Mouse (Mus musculus): ENCODE results near the gene Fgfr2. TPM values are rescaled to one million over a fixed set of nuclear protein-coding genes. Genes with fewer than 3 reads are reported as not detected.

Fgfr2 gene
- polyA plus RNA-seq, 2 experiments from 2014 or later, result not detected

GRCm38 (mm10) chr7:130640681-130641080 is 2482.5 kb downstream of the Fgfr2 start:
- no peak for ATAC-seq

GRCm38 (mm10) chr7:130637811-130638210 is 2485.3 kb downstream of the Fgfr2 start:
- no peak for ATAC-seq

GRCm38 (mm10) chr7:130636902-130637301 is 2486.2 kb downstream of the Fgfr2 start:
- no peak for ATAC-seq

GRCm38 (mm10) chr7:130636274-130636673 is 2486.9 kb downstream of the Fgfr2 start:
- no peak for ATAC-seq

GRCm38 (mm10) chr7:130635212-130635611 is 2487.9 kb downstream of the Fgfr2 start:
- no peak for ATAC-seq

GRCm38 (mm10) chr7:130634259-130634871 is 2488.8 kb downstream of the Fgfr2 start:
- ATAC-seq, result no peak

GRCm38 (mm10) chr7:130632379-130632732 is 2490.8 kb downstream of the Fgfr2 start:
- no peak for ATAC-seq

GRCm38 (mm10) chr7:130631553-130632378 is 2491.4 kb downstream of the Fgfr2 start:
- peak; percentile 90 for ATAC-seq

- ATAC-seq, result no peak
These were observed 2492.2 kb downstream of the Fgfr2 start for GRCm38 (mm10) chr7:130630956-130631355.

- ATAC-seq, result no peak
These were observed 2493.2 kb downstream of the Fgfr2 start for GRCm38 (mm10) chr7:130629999-130630398.

- no peak for ATAC-seq
These were observed 2494.5 kb downstream of the Fgfr2 start for GRCm38 (mm10) chr7:130628601-130629000.

GRCm38 (mm10) chr7:130625361-130625760 is 2497.8 kb downstream of the Fgfr2 start:
- ATAC-seq, result no peak

GRCm38 (mm10) chr7:130624299-130624698 is 2498.9 kb downstream of the Fgfr2 start:
- ATAC-seq, result no peak

- no peak for ATAC-seq
These were observed 2500.8 kb downstream of the Fgfr2 start for GRCm38 (mm10) chr7:130622359-130622758.

- ATAC-seq, result no peak
These were observed 2501.2 kb downstream of the Fgfr2 start for GRCm38 (mm10) chr7:130621953-130622352.

- ATAC-seq, result no peak
These were observed 2502.1 kb downstream of the Fgfr2 start for GRCm38 (mm10) chr7:130621068-130621467.

GRCm38 (mm10) chr7:130617591-130617990 is 2505.6 kb downstream of the Fgfr2 start:
- ATAC-seq, result no peak

- no peak for ATAC-seq
These were observed 2509.2 kb downstream of the Fgfr2 start for GRCm38 (mm10) chr7:130613973-130614372.

GRCm38 (mm10) chr7:130606958-130607357 is 2516.2 kb downstream of the Fgfr2 start:
- ATAC-seq, result no peak

- ATAC-seq, result no peak
These were observed 2518.0 kb downstream of the Fgfr2 start for GRCm38 (mm10) chr7:130605111-130605510.

- no peak for ATAC-seq
These were observed 2518.8 kb downstream of the Fgfr2 start for GRCm38 (mm10) chr7:130604390-130604789.

- no peak for ATAC-seq
These were observed 2519.6 kb downstream of the Fgfr2 start for GRCm38 (mm10) chr7:130603556-130603955.

- no peak for ATAC-seq
These were observed 2520.3 kb downstream of the Fgfr2 start for GRCm38 (mm10) chr7:130602804-130603203.

- no peak for ATAC-seq
These were observed 2522.6 kb downstream of the Fgfr2 start for GRCm38 (mm10) chr7:130600546-130600945.

All from CD4-positive, CD25-positive, alpha-beta regulatory T cell, adult 4 months (primary cell).